ENCODE assay signal across 15 mouse cellular contexts in the genomic region with DNA sequence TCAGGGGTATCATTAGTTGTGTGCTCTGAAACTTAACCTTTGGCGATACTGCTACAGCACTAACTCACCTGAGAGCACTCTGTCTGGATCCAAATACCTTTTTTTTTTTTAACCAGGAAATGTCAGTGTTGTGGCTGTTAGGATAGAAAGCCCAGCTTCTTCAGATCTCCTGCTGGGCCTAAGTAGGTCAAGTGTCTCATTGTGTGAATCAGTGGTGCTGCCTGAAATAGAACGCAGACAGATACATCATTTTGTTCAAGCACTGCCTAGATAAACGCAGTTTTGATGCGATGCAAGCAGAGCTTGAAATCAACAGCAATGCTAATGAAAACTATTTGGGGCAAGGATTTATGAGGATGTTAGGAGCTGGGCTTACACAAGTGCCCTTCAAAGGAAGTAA.
"Had no signal": no experiment of that assay in that cellular context is flagged by ENCODE, and none has a peak within 500 bp of the region (broad histone marks: within the 10 kb centered on the region; RNA-seq: fewer than 3 reads in every experiment).

No protein-coding gene starts in this region.

- H3K9ac ChIP-seq: liver, embryonic 15.5 days; neural tube, embryonic 15.5 days had no signal

- ATAC-seq: lung, postnatal 0 days had no signal

- H3K27me3 ChIP-seq: liver, embryonic 15.5 days; neural tube, embryonic 15.5 days had no signal

- H3K27ac ChIP-seq: left cerebral cortex, adult 2 months; limb, embryonic 10.5 days; liver, embryonic 15.5 days; neural tube, embryonic 15.5 days had no signal

- H3K9me3 ChIP-seq: limb, embryonic 10.5 days; liver, embryonic 15.5 days; neural tube, embryonic 15.5 days had no signal

- DNase-seq: kidney, postnatal 25 days; lung, adult 2 months; lung, postnatal 36 days; midbrain, embryonic 14.5 days; right cerebral cortex, postnatal 4 days; spleen, adult 18-20 months; thymus, adult 2 months; thymus, postnatal 36 days had no signal

- H3K4me2 ChIP-seq: liver, embryonic 11.5 days; liver, embryonic 15.5 days; neural tube, embryonic 15.5 days had no signal

- H3K36me3 ChIP-seq: limb, embryonic 10.5 days; liver, embryonic 15.5 days; neural tube, embryonic 15.5 days had no signal

- H3K4me1 ChIP-seq: limb, embryonic 10.5 days; liver, embryonic 15.5 days had no signal

- H3K4me3 ChIP-seq: left cerebral cortex, adult 2 months; limb, embryonic 10.5 days; liver, embryonic 15.5 days; myocyte; neural tube, embryonic 15.5 days had no signal
